Mouse (Mus musculus) frontal cortex, adult 2 months (tissue): ENCODE results near the gene Xpnpep3. TPM values are rescaled to one million over a fixed set of nuclear protein-coding genes. Genes with fewer than 3 reads are reported as not detected.
"Not testable (repeated sequence)": the region's sequence is repeated elsewhere in the genome, so short reads cannot be mapped to it uniquely, and the experiment has no call there.

Experiments
- DNase-seq, 2 experiments: peaks; one replicate each; pipeline ENCODE4 v3.0.0; 2022; ENCODE audit warnings: low spot score in 1 of 2; ENCODE audit errors: extremely low spot score in 1 of 2
- polyA plus RNA-seq: library from polyadenylated mRNA; depleted of rRNA; stranded (reverse); fragments of >200 nt; gene quantifications from 2 replicates; pipeline ENCODE4 v1.2.3, GENCODE M21; 2012

Xpnpep3 gene
- polyA plus RNA-seq, 1 experiment = 10.1 TPM

DNA sequence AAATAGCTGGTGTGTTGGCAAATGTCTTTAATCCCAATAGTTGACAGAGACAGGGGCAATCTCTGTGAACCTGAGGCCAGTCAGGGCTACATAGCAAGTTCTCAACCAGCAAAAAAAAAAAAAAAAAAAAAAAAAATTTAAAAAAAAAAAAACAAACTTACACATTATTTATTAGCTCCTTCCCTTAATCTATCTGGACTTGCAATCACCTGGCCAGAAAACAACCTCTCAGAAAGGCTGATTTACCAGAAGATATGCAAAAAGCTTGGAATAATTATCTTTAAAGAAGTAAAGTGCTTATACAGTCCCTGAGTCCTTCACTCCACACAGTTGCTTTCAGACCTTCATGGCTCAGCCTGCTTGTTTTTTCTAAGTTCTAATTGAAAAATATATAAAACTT lies 1.7 kb upstream of the Xpnpep3 start:
- DNase-seq = no peak

- DNase-seq = no peak
Measured at GRCm38 (mm10) chr15:81399297-81399637, 671 bp upstream of the Xpnpep3 start.

DNA sequence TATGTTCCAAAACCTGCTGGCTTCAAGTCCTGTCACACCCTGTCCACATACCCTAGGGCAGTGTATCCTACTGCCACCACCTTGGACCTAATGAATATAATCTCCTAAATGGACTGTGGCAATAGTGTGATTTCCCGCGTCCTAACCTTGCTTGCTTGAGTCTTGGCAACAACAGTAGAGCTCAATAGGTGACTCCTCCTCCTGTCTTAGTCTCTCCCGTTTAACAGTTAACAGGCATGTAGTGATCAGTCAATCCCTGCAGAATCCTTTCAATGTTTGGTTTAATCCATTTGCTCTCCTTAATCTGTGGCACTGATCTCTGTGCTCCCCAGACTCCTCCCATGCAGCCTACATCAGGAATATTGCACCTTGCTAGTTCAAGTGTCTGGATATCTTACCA lies 5.1 kb downstream of the Xpnpep3 start:
- no peak for DNase-seq

GRCm38 (mm10) chr15:81408199-81408598 lies 8.3 kb downstream of the Xpnpep3 start, which contains the start of gene Dnajb7:
Gene Dnajb7, minus strand, starts transcription at chr15:81408299.
- DNase-seq = no peak

- not testable (repeated sequence) for DNase-seq
Measured at GRCm38 (mm10) chr15:81416763-81417310, 16.9 kb downstream of the Xpnpep3 start.

DNA sequence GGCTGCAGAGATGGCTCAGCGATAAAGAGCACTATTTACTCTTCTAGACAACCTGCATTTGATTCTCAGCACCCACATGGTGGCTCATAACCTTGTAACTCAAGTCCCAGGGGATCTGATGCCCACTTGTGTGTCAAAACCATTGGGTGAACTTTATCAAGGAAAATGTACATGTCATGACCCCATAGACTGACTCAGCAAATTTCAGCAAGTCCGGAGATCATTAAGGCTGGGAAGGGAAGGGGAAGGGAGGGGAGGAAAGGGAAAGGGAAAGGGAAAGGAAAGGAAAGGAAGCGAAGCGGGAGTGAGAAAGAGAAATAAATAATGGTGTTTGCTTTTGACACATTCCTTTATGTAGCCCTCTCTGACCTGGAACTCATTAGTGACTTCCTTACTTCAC lies 18.1 kb downstream of the Xpnpep3 start:
- DNase-seq = no peak

GRCm38 (mm10) chr15:81421454-81421853 lies 21.5 kb downstream of the Xpnpep3 start:
- DNase-seq = peak in 1 of 2 experiments; percentile 6

DNA sequence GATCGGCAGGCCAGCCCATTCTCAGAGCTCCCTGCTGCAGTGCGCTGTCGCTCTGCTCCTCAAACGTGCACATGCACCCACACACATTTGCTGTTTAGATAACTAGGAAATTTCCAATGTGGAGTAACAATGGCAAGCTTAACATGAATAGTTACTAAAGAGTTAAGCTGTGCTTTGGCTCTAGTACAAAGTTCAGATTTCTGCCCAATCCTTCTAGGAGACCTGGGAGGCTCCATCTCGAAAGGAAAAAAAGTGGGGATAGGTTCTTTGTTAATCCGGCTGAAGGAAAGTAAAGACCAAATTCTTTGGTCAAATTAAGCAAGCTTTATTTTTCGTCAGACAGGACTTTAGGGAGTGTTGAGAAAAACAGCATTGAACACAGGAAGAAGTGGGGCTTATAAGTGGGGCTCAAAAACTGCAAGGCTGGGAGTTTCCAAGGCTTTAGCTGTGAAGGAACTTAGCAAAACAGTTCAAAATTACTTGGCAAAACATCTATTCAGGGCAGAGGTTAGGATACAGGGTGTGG lies 22.3 kb downstream of the Xpnpep3 start:
- DNase-seq = no peak

DNA sequence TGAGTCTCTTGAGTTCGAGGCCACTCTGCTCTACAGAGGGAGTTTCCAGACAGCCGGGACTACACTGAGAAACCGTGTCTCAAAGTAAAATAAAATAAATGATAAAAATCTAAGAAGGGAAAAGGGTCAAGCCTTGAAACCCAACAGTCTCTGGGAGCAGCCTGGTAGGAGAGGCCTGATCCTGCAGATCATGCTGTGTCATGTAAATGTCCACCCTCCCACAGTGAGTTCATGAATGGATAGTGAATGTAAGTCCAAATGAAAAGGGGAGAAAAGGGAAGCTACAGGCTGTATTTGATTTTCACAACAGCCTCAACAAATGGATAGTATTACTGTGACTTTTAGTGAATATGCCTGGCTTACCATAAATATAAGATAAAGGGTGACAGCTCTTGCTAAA lies 25.4 kb downstream of the Xpnpep3 start:
- DNase-seq = no peak

- no peak for DNase-seq
Measured at GRCm38 (mm10) chr15:81427947-81428346, 28.0 kb downstream of the Xpnpep3 start.

- no peak for DNase-seq
Measured at GRCm38 (mm10) chr15:81431195-81431594, 31.3 kb downstream of the Xpnpep3 start.

GRCm38 (mm10) chr15:81438345-81438744 lies 38.4 kb downstream of the Xpnpep3 start:
- DNase-seq = no peak

- DNase-seq = no peak
Measured at GRCm38 (mm10) chr15:81439236-81439635, 39.3 kb downstream of the Xpnpep3 start.

- peak; percentile 33 to 92 for DNase-seq
Measured at GRCm38 (mm10) chr15:81448463-81448862, 48.5 kb downstream of the Xpnpep3 start.

GRCm38 (mm10) chr15:81461523-81461922 lies 61.6 kb downstream of the Xpnpep3 start:
- no peak for DNase-seq

DNA sequence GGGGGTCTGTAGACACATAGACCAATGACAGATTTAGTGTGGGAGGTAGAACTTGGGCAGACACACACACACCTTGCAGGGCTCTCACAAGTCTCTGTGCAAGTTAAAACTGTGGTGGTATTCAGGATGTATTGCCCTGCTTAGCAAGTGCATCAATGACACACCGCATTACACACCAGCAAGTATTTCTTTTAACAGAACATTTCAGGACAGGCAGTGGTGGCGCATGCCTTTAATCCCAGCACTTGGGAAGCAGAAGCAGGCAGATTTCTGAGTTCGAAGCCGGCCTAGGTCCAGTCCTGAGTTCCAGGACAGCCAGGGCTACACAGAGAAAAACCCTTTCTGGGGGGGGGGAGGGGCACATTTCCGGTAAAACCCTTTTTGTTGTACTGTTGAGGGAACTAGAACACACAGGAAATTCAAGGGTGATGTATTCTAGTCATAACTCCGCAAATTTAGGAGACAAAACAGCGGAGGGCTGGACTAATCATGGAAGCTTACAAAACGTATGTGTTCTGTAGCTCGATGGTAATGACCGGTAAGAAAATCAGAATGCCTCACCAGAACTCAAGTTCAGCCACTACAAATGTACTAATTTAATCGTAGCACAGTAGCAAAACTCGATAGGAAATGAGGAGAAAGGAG lies 65.2 kb downstream of the Xpnpep3 start:
- DNase-seq = no peak

- peak; percentile 94 to 98 for DNase-seq
Measured at GRCm38 (mm10) chr15:81465901-81466737, 66.2 kb downstream of the Xpnpep3 start, which contains the start of gene Rbx1. Gene Rbx1, plus strand, starts transcription at chr15:81466296.

DNA sequence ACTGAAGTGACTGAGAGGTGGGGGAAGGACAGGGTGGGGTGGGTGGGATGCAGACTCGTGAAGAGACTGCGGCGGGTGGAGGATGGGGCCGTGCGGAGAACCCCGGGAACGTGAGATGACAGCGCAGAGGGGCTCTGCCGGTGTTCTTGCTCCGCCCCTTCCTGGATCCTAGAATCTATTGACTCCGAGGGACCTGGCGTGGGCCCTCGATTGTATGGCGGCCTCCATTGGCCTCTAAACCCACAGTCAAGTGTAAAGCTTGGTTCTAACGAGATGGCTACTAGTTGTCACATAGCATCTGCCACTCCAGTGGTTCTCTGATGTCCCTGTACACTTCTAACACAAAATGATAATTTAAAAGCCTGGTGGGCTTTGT lies 66.8 kb downstream of the Xpnpep3 start:
- DNase-seq = no peak

DNA sequence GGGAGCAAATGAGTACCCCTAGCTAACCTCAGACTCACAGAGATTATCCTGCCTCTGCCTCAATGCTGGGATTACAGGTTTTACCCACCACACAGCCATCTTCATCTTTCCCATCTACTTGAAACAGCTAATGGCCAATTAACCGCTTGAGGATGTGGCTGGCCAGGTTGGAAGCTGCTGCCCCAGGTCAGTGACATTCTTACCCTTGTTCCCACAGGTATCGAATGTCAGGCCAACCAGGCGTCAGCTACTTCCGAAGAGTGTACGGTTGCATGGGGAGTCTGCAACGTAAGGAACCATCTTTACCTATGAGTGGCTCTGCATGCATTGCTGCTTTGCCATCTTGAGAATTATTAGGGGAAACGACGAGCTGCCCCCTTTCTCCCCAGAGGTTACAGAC lies 70.8 kb downstream of the Xpnpep3 start:
- no peak for DNase-seq

DNA sequence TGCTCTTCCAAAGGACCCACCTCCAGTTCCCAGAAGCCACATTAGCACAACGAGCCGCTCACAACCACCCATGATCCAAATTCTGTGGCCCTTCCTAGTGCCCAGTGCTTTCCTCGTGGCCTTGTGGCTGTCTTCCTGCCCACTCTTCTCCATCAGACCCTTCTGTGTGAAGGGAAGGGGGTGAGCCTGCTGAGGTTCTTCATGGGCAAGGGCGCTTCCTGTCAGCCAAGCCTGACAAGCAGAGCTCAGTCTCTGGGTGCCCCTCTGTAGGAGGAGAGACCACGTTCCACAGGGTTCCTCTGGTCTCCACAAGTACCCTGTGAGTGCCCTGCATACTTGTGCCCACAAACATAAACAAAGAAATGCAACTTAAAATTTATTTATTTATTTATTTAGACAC lies 72.3 kb downstream of the Xpnpep3 start:
- no peak for DNase-seq

DNA sequence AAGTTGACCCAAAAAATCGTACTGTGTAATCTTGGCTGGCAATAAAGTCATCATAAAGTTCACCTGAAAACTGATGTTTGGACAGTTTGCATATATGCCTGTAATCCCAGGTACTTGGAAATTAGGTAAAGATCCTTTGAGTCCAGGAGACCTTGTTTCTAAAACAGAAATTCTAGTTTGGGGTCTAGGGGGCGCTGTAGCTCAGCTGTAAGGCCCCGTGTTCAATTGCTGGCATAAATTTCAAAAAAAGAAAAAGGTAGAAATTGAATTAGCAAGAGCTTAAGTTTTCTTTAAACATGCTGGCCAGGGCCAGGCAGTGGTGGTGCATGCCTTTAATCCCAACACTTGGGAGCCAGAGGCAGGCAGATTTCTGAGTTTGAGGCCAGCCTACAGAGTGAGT lies 75.7 kb downstream of the Xpnpep3 start:
- DNase-seq = peak in 1 of 2 experiments; percentile 58
